Mouse (Mus musculus) lung, postnatal 0 days (tissue): ENCODE measurements around the gene Nupl1.

Source experiments
- CTCF ChIP-seq: IDR thresholded peaks from 2 replicates; pipeline ENCODE4 v1.5.1; 2016; ENCODE audit warnings: antibody characterized with exemption, mild to moderate bottlenecking
- EP300 ChIP-seq: IDR thresholded peaks from 2 replicates; pipeline ENCODE4 v1.6.1; 2016; ENCODE audit warnings: antibody characterized with exemption, mild to moderate bottlenecking, control low read depth

GRCm38 (mm10) chr14:60137812-60138211 lies 113.4 kb downstream of the Nupl1 start:
- TF ChIP-seq CTCF (no peak), EP300 (no peak)
